Mouse (Mus musculus) CH12.LX (cell line): ENCODE measurements at regions not wholly inside any gene's neighbourhood (a gene's known extent, or its start where the extent isn't known, plus 50 kb on each side); places are given as distances from the start of the nearest gene placed in this dataset.

ENCODE experiments used
- DNase-seq: peaks from one replicate; pipeline ENCODE4 v3.0.0-alpha.2; 2013; ENCODE audit errors: extremely low read depth
- H3K27ac ChIP-seq: 2 replicates; pipeline ENCODE4 v1.5.1; 2012; ENCODE audit warnings: low read depth, mild to moderate bottlenecking, control low read depth, moderate library complexity; ENCODE audit not compliant: insufficient read depth
- H3K27me3 ChIP-seq: replicated peaks from 2 replicates; pipeline ENCODE3; 2012; ENCODE audit warnings: inconsistent platforms
- H3K36me3 ChIP-seq, 2 experiments: replicated peaks in 1 of 2; 2 replicates each; pipeline versions ENCODE3 to v1.6.1; 2012; ENCODE audit warnings: inconsistent platforms in 1 of 2, low read length in 1 of 2, mild to moderate bottlenecking in 1 of 2, mixed read lengths in 1 of 2, moderate library complexity in 1 of 2; ENCODE audit not compliant: control insufficient read depth in 1 of 2, insufficient read depth in 1 of 2
- H3K4me1 ChIP-seq, 2 experiments: 2 replicates each; pipeline ENCODE4 v1.6.1; 2012; ENCODE audit warnings: inconsistent platforms in 1 of 2, moderate library complexity in 1 of 2; ENCODE audit not compliant: insufficient read depth in 2 of 2, control insufficient read depth in 1 of 2
- H3K4me2 ChIP-seq: 2 replicates; pipeline ENCODE4 v1.6.1; 2012; ENCODE audit warnings: low read depth, mild to moderate bottlenecking, control low read depth; ENCODE audit not compliant: poor library complexity, insufficient read depth, severe bottlenecking
- H3K4me3 ChIP-seq, 3 experiments: fragments of 150-350 bp in 1 of 3; sonication (generic) in 1 of 3; replicated peaks in 1 of 3; 2 replicates each; pipeline versions ENCODE3 to v1.5.1; 2011 to 2012; ENCODE audit warnings: low read depth in 2 of 3, low read length in 2 of 3, mild to moderate bottlenecking in 2 of 3, moderate library complexity in 2 of 3, control low read depth in 1 of 3, improper control_type of control experiment in 1 of 3, inconsistent platforms in 1 of 3, mixed read lengths in 1 of 3; ENCODE audit not compliant: poor library complexity in 1 of 3
- H3K79me2 ChIP-seq: replicated peaks from 2 replicates; pipeline ENCODE4 v1.6.1; 2012; ENCODE audit warnings: mild to moderate bottlenecking, moderate library complexity; ENCODE audit not compliant: control insufficient read depth, poor library complexity, insufficient read depth, severe bottlenecking; ENCODE audit errors: extremely low read depth
- H3K9ac ChIP-seq: 2 replicates; pipeline ENCODE4 v1.6.1; 2012; ENCODE audit warnings: low read depth, mild to moderate bottlenecking, control low read depth, moderate library complexity; ENCODE audit not compliant: insufficient read depth
- H3K9me3 ChIP-seq: replicated peaks from 2 replicates; pipeline ENCODE3; 2012; ENCODE audit warnings: low read length, inconsistent platforms, mixed read lengths
- CTCF ChIP-seq, 2 experiments: IDR thresholded peaks in 1 of 2; conservative IDR thresholded peaks in 1 of 2; 2 replicates each; pipeline ENCODE4 v1.5.1; 2011 to 2012; ENCODE audit warnings: low read depth in 2 of 2, low read length in 2 of 2, improper control_type of control experiment in 1 of 2, inconsistent platforms in 1 of 2, mild to moderate bottlenecking in 1 of 2, moderate library complexity in 1 of 2
- E2F4 ChIP-seq: IDR thresholded peaks from 2 replicates; pipeline ENCODE4 v1.6.1; 2011; ENCODE audit warnings: low read depth, low read length, improper control_type of control experiment; ENCODE audit not compliant: insufficient replicate concordance
- ELF1 ChIP-seq: IDR thresholded peaks from 2 replicates; pipeline ENCODE4 v1.6.1; 2014; ENCODE audit warnings: low read depth, mild to moderate bottlenecking, inconsistent platforms, low read length, improper control_type of control experiment
- EP300 ChIP-seq: IDR thresholded peaks from 2 replicates; pipeline ENCODE4 v1.6.1; 2011; ENCODE audit warnings: low read length, improper control_type of control experiment
- GABPA ChIP-seq: IDR thresholded peaks from 2 replicates; pipeline ENCODE4 v1.6.1; 2012; ENCODE audit warnings: low read depth, low read length, improper control_type of control experiment, inconsistent platforms; ENCODE audit not compliant: insufficient replicate concordance
- HCFC1 ChIP-seq: IDR thresholded peaks from 2 replicates; pipeline ENCODE4 v1.6.1; 2012; ENCODE audit warnings: low read depth, mild to moderate bottlenecking, inconsistent platforms, low read length, improper control_type of control experiment
- IRF4 ChIP-seq: IDR thresholded peaks from 2 replicates; pipeline ENCODE4 v1.6.1; 2014; ENCODE audit warnings: low read depth, mild to moderate bottlenecking, inconsistent platforms, low read length, improper control_type of control experiment
- JUND ChIP-seq: conservative IDR thresholded peaks from 2 replicates; pipeline ENCODE4 v1.6.1; 2011; ENCODE audit warnings: low read depth, low read length, improper control_type of control experiment
- MAX ChIP-seq: IDR thresholded peaks from 2 replicates; pipeline ENCODE4 v1.6.1; 2011; ENCODE audit warnings: low read length, improper control_type of control experiment
- MAZ ChIP-seq: IDR thresholded peaks from 2 replicates; pipeline ENCODE4 v1.6.1; 2012; ENCODE audit warnings: low read depth, mild to moderate bottlenecking, inconsistent platforms, low read length, improper control_type of control experiment, moderate library complexity
- MXI1 ChIP-seq: IDR thresholded peaks from 2 replicates; pipeline ENCODE4 v1.6.1; 2011; ENCODE audit warnings: mild to moderate bottlenecking, low read depth, low read length, improper control_type of control experiment
- MYC ChIP-seq: IDR thresholded peaks from 2 replicates; pipeline ENCODE4 v1.6.1; 2011; ENCODE audit warnings: low read depth, mild to moderate bottlenecking, improper control_type of control experiment, low read length
- NELFE ChIP-seq: IDR thresholded peaks from 2 replicates; pipeline ENCODE4 v1.6.1; 2011; ENCODE audit warnings: low read depth, low read length, improper control_type of control experiment
- PAX5 ChIP-seq: IDR thresholded peaks from 2 replicates; pipeline ENCODE4 v1.6.1; 2012; ENCODE audit warnings: low read length, inconsistent platforms, mixed read lengths
- POLR2A ChIP-seq: IDR thresholded peaks from 2 replicates; pipeline ENCODE4 v1.6.1; 2011; ENCODE audit warnings: low read depth, mild to moderate bottlenecking, improper control_type of control experiment, low read length
- RAD21 ChIP-seq: IDR thresholded peaks from 2 replicates; pipeline ENCODE4 v1.6.1; 2011; ENCODE audit warnings: low read depth, mild to moderate bottlenecking, low read length, improper control_type of control experiment, moderate library complexity
- RCOR1 ChIP-seq: conservative IDR thresholded peaks from 2 replicates; pipeline ENCODE4 v1.6.1; 2012; ENCODE audit warnings: low read depth, mild to moderate bottlenecking, inconsistent platforms, low read length, improper control_type of control experiment
- SIN3A ChIP-seq: IDR thresholded peaks from 2 replicates; pipeline ENCODE4 v1.6.1; 2012; ENCODE audit warnings: low read length, improper control_type of control experiment, inconsistent platforms
- SMC3 ChIP-seq: IDR thresholded peaks from 2 replicates; pipeline ENCODE4 v1.6.1; 2011; ENCODE audit warnings: low read depth, low read length, improper control_type of control experiment
- TCF12 ChIP-seq: IDR thresholded peaks from 2 replicates; pipeline ENCODE4 v1.6.1; 2014; ENCODE audit warnings: low read depth, mild to moderate bottlenecking, inconsistent platforms, low read length, improper control_type of control experiment
- UBTF ChIP-seq: IDR thresholded peaks from 2 replicates; pipeline ENCODE4 v1.6.1; 2012; ENCODE audit warnings: low read depth, mild to moderate bottlenecking, inconsistent platforms, low read length, improper control_type of control experiment, moderate library complexity
- USF1 ChIP-seq: IDR thresholded peaks from 2 replicates; pipeline ENCODE4 v1.6.1; 2014; ENCODE audit warnings: low read depth, mild to moderate bottlenecking, inconsistent platforms, low read length, improper control_type of control experiment
- ZKSCAN1 ChIP-seq: IDR thresholded peaks from 2 replicates; pipeline ENCODE4 v1.6.1; 2012; ENCODE audit warnings: low read depth, inconsistent platforms, low read length, improper control_type of control experiment, borderline replicate concordance
- dilution Hi-C: fragments of 300-500 bp; cut with MboI; formaldehyde crosslinking; loops from 2 replicates; pipeline ENCODE4 v1.14.3; 2020; ENCODE audit warnings: low sequenced_read_pairs; ENCODE audit not compliant: extremely low pct_unique_long_range_greater_than_20kb, extremely low pct_ligation_motif_present
- in situ Hi-C: fragments of 300-500 bp; cut with MboI; formaldehyde crosslinking; loops from 3 replicates; pipeline ENCODE4 v1.14.3; 2019; ENCODE audit warnings: low sequenced_read_pairs, low pct_ligation_motif_present, low pct_unique_long_range_greater_than_20kb, mixed read lengths

- Histone ChIP-seq H3K4me2 (no peak overlapping the region), H3K36me3 (no peaks in the 10 kb centered on the region), H3K27ac (no peak overlapping the region), H3K9me3 (no peaks in the 10 kb centered on the region), H3K9ac (no peak overlapping the region), H3K79me2 (no peaks in the 10 kb centered on the region), H3K4me3 (no peak overlapping the region), H3K27me3 (no peaks in the 10 kb centered on the region), H3K4me1 (peaks cover 0 to 7% of the 10 kb centered on the region in 2 experiments; a peak in 2 of 4 replicates)
- dilution Hi-C loops: no loop called here
- no peak for DNase-seq
- in situ Hi-C loops: no loop called here
- TF ChIP-seq PAX5 (no peak), SMC3 (no peak), RAD21 (no peak), GABPA (no peak), JUND (no peak), TCF12 (no peak), IRF4 (no peak), EP300 (no peak), NELFE (no peak), RCOR1 (no peak), UBTF (no peak), ELF1 (no peak), CTCF (conservative IDR thresholded peaks at IDR 0.05 in 1 of 2, IDR thresholded peaks at IDR 0.05 in 1 of 2; ENCODE audit: low read depth in 2 of 2, low read length in 2 of 2) (no peak), MAX (no peak)
Measured at GRCm38 (mm10) chr10:10094113-10094512, 193.2 kb upstream of the Stxbp5 start.

GRCm38 (mm10) chr10:10093713-10094112 is 192.8 kb upstream of the Stxbp5 start:
- no peaks in the 10 kb centered on the region for H3K27me3 ChIP-seq
- H3K27ac ChIP-seq: no peak overlapping the region
- dilution Hi-C loops (no loop called here), in situ Hi-C loops (no loop called here)
- DNase-seq: no peak
- H3K4me2 ChIP-seq: no peak overlapping the region
- no peaks in the 10 kb centered on the region for H3K36me3 ChIP-seq
- H3K9me3 ChIP-seq: no peaks in the 10 kb centered on the region
- H3K4me3 ChIP-seq: no peak overlapping the region
- H3K4me1 ChIP-seq: peaks cover 0 to 7% of the 10 kb centered on the region in 2 experiments; a peak in 2 of 4 replicates
- no peaks in the 10 kb centered on the region for H3K79me2 ChIP-seq
- TF ChIP-seq MAX (no peak), HCFC1 (no peak), E2F4 (no peak), ZKSCAN1 (no peak), POLR2A (no peak), ELF1 (no peak), EP300 (no peak), NELFE (no peak), MAZ (no peak), USF1 (no peak), MXI1 (no peak), GABPA (no peak), TCF12 (no peak), MYC (no peak), PAX5 (no peak), SIN3A (no peak), JUND (no peak)
- no peak overlapping the region for H3K9ac ChIP-seq
